Mouse (Mus musculus): ENCODE measurements around the gene Pde8b. TPM values are rescaled to one million over a fixed set of nuclear protein-coding genes. Genes with fewer than 3 reads are reported as not detected.

The Pde8b gene
- polyA plus RNA-seq, 1 experiment from 2014 or later, result 1.5 TPM

DNA sequence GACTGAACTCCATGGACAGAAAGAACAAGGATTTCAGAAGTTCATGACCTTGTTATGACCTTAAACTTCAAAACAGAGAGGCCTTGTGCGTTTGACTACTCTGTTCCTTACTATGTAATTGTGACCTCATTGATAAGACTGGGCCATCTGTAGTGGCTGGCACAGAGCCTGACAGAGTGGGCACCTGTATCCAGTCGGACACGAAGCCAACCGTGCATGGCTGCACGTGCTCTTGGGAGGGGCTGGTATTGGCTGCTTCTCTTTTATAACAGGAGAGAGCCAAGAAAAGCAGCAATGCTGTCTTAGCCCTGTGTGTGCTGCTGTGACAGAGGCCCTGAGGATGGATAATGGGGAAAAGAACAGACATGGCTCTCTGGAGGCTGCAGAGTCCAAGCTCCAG lies 73.7 kb downstream of the Pde8b start:
- WGBS, result 68% methylated on average over 5 of the region's 5 CpGs
- Histone ChIP-seq H3K9ac (no peak overlapping the region), H3K27me3 (no peaks in the 10 kb centered on the region), H3K4me1 (no peaks in the 10 kb centered on the region), H3K27ac (no peak overlapping the region), H3K9me3 (no peaks in the 10 kb centered on the region), H3K4me3 (no peak overlapping the region), H3K4me2 (no peak overlapping the region), H3K36me3 (no peaks in the 10 kb centered on the region)
- no peak for ATAC-seq (ENCODE audit: insufficient number of reproducible peaks, low FRiP score, low TSS enrichment, low read depth)

DNA sequence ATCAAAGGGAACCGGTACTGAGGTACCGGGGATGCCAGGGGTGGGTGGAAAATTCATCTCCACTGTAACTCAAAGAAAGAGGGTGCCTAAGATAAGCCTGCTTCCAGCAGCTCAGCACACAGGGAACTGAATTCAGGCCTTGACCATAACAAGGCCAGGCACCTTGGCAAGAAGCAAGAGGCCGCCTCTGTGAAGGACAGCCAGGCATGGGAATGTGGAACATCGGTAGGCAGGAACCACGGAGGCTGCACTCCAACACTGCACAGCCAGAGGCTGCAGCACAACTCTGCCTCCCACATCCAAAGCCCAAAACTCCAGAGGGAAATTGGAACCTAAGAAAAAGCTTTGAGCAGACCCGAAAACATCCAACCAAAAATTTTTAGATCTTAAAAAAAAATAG lies 75.9 kb downstream of the Pde8b start:
- no peak for ATAC-seq (ENCODE audit: insufficient number of reproducible peaks, low FRiP score, low TSS enrichment, low read depth)
- Histone ChIP-seq H3K27me3 (no peaks in the 10 kb centered on the region), H3K27ac (no peak overlapping the region), H3K4me2 (no peak overlapping the region), H3K9me3 (no peaks in the 10 kb centered on the region), H3K9ac (no peak overlapping the region), H3K4me1 (no peaks in the 10 kb centered on the region), H3K36me3 (no peaks in the 10 kb centered on the region), H3K4me3 (no peak overlapping the region)
- WGBS, result 81% methylated on average over 6 of the region's 6 CpGs

DNA sequence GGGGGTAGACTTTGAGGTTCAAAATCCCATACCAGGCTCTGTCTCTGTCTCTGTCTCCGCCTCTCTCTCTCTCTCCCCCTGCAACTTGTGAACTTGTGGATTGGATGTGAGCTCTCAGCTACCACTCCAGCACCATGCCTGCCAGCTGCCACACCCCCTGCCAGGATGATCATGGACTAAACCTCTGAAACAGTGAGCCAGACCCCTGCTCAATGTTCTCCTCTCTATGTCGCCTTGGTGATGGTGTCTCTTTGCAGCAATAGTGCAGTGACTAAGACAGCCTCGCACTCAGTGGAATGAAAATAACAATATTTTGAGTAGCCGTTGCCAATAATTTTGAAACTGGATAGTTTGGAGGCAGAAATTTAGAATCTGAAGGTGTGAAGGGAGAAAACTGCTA lies 77.8 kb downstream of the Pde8b start:
- H3K27me3 ChIP-seq, result no peaks in the 10 kb centered on the region
- 91% methylated on average over 4 of the region's 4 CpGs for WGBS
- H3K4me1 ChIP-seq, result no peaks in the 10 kb centered on the region
- H3K9me3 ChIP-seq, result no peaks in the 10 kb centered on the region
- H3K4me2 ChIP-seq, result no peak overlapping the region
- no peak overlapping the region for H3K4me3 ChIP-seq
- H3K27ac ChIP-seq, result no peak overlapping the region
- H3K36me3 ChIP-seq, result no peaks in the 10 kb centered on the region
- no peak overlapping the region for H3K9ac ChIP-seq
- no peak for ATAC-seq (ENCODE audit: insufficient number of reproducible peaks, low FRiP score, low TSS enrichment, low read depth)

DNA sequence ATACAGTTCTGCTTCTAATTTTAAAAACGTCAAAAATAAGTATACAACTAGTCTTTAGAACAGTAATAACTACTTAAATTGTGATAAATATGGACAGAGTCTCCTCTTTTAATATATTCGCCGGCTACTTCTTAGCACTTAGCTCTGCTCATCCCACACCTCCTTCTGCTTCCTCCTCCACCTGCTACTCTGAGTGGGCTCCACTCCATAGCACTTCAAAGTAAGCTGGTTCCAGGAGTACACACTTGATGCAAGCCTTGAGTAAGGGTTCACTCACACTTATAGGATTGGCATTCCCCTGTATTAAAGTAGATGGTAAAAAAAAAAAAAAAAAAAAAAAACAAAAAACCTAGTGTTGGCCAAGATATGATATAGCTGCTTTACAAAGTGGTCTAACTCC lies 89.9 kb downstream of the Pde8b start:
- ATAC-seq (ENCODE audit: insufficient number of reproducible peaks, low FRiP score, low TSS enrichment, low read depth), result no peak
- Histone ChIP-seq H3K4me1 (no peaks in the 10 kb centered on the region), H3K27ac (no peak overlapping the region), H3K4me3 (no peak overlapping the region), H3K9me3 (no peaks in the 10 kb centered on the region), H3K9ac (no peak overlapping the region), H3K27me3 (no peaks in the 10 kb centered on the region), H3K36me3 (no peaks in the 10 kb centered on the region), H3K4me2 (no peak overlapping the region)
- 91% methylated on average over 3 of the region's 3 CpGs for WGBS

DNA sequence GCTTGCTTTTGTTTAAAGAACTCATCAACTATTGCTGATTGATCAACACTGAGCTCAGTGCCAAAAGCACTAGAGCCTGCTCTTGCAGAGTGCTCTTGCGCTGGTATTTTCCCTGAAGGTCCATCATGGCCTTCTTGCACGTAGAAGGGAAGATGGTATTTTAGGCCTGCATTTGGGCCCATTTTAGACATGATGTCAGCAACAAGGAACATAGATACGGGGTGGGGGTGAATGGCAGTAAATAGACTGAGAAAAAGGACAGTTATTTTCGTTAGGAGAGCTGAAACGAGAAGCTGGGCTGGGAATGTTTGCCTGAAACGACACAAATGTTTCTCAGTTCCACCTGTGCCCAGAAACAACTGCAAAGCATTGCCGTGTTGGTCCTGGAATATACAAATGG lies 91.2 kb downstream of the Pde8b start:
- Histone ChIP-seq H3K4me3 (no peak overlapping the region), H3K9me3 (no peaks in the 10 kb centered on the region), H3K27me3 (no peaks in the 10 kb centered on the region), H3K9ac (no peak overlapping the region), H3K4me2 (no peak overlapping the region), H3K27ac (no peak overlapping the region), H3K4me1 (no peaks in the 10 kb centered on the region), H3K36me3 (no peaks in the 10 kb centered on the region)
- no peak for ATAC-seq (ENCODE audit: insufficient number of reproducible peaks, low FRiP score, low TSS enrichment, low read depth)
- 79% methylated on average over 7 of the region's 7 CpGs for whole genome bisulfite sequencing

DNA sequence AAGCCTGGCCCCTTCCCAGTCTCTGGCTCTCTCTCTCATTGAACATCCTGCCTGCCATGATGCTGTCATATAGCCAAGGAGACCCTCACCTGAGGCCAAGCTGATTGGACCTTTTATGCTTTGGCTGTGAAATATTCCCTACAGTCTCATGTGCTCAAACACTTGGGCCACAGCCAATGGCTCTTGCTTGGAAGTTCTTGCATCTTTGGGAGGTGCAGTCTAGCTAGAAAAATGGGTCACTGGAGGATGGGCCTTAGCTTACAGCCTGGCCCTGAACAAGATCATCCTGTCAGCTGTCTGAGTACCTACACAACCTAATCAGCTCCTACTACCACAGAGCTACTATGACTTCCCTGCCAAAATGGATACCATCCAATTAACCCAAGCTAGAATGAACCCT lies 105.4 kb downstream of the Pde8b start:
- H3K9me3 ChIP-seq, result no peaks in the 10 kb centered on the region
- H3K27me3 ChIP-seq, result no peaks in the 10 kb centered on the region
- no peaks in the 10 kb centered on the region for H3K4me1 ChIP-seq
- no peak overlapping the region for H3K27ac ChIP-seq
- ATAC-seq (ENCODE audit: insufficient number of reproducible peaks, low FRiP score, low TSS enrichment, low read depth), result no peak
- H3K4me2 ChIP-seq, result no peak overlapping the region
- H3K4me3 ChIP-seq, result no peak overlapping the region
- no peak overlapping the region for H3K9ac ChIP-seq
- H3K36me3 ChIP-seq, result no peaks in the 10 kb centered on the region

DNA sequence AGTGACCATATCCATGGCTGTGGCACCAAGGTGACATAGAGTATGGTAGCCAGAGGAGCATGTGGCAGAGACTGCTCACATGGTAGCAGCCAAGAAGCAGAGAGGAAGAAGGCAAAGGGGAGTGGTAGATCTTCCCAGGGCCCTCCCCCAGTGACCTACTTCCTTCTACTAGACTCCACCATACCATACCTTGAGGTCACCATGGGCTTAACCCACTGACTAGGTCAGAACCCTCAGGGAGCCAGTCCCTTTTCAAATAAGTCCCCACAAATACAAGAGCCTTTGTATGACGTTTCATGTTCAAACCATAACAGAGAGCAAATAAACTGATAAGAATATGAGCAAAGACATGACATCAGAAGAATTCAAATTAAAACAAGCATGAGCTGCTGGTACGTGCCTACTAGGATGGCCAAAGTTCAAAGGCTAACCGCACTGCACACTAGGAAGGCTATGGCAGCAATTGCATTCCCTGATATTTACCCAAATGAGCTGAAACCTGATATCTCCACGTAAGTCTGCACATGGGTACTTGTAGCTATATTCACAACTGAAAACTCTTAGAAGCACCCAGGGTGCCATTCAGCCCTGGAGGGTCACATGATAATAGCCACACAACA lies 109.6 kb downstream of the Pde8b start:
- Histone ChIP-seq H3K27ac (no peak overlapping the region), H3K4me3 (no peak overlapping the region), H3K36me3 (no peaks in the 10 kb centered on the region), H3K9me3 (no peaks in the 10 kb centered on the region), H3K4me2 (no peak overlapping the region), H3K9ac (no peak overlapping the region), H3K27me3 (no peaks in the 10 kb centered on the region), H3K4me1 (no peaks in the 10 kb centered on the region)
- no peak for ATAC-seq (ENCODE audit: insufficient number of reproducible peaks, low FRiP score, low TSS enrichment, low read depth)
- 77% methylated on average over 4 of the region's 4 CpGs for WGBS

DNA sequence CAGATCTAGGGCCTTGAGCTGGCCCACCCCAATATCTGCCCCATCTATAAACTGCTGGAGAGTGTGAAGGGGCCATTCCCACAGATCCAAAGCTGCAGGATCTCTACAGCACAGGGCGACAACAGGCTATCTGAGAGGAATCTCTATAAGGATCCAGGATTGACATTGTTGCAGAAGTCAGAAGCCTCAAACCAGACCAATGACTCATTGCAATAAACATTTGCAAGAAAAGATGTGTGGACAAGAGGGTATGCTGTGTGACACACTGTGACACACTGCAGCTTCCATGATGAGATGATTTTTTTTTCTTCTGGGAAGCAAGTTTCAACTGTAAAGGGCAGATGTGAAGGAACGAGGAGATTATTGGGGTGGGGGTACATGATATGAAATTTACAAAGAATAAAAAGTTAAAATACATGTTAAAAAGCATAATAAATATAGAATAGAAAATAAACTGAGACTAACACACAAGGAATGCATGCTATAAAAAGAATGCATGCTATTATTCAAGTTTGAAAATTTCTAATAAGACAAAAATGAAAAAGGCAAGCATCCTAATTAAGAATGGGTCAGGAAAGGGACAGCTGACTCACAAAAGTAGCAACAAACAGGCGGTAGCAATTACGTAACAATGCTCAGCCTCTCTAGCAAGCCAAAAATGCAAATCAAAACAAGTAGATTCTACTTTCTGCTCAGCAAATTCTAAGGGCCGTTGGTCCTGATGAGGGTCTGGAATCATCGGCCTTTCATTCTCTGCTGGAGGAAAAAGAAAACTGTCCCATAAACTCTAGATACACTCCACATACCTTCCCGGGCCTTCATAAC lies 114.6 kb downstream of the Pde8b start:
- H3K36me3 ChIP-seq, result no peaks in the 10 kb centered on the region
- H3K9me3 ChIP-seq, result no peaks in the 10 kb centered on the region
- no peak overlapping the region for H3K4me3 ChIP-seq
- no peaks in the 10 kb centered on the region for H3K27me3 ChIP-seq
- no peak overlapping the region for H3K4me2 ChIP-seq
- WGBS, result 79% methylated on average over 7 of the region's 7 CpGs
- no peak overlapping the region for H3K9ac ChIP-seq
- no peak for ATAC-seq (ENCODE audit: insufficient number of reproducible peaks, low FRiP score, low TSS enrichment, low read depth)
- H3K27ac ChIP-seq, result no peak overlapping the region
- H3K4me1 ChIP-seq, result no peaks in the 10 kb centered on the region

DNA sequence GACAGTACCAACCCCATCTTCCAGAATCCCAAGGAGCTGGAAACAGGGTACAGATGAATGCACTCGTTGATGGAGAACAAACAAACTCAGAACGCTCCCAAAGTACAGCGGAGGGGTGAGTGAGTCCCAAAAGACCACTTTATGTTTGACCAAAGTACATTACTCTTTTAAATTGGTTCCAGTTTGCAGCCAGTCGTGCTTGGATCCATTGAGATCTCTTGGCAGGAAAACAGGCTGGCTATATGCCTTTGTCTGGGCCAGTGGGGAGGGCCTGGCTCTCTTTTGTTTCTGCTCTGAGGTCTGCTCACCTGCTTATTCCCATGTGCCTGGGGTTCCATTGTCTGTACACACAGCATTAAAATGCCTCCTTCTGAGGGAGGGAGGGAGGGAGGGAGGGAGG lies 118.3 kb downstream of the Pde8b start:
- H3K4me3 ChIP-seq, result no peak overlapping the region
- no peak overlapping the region for H3K9ac ChIP-seq
- H3K9me3 ChIP-seq, result no peaks in the 10 kb centered on the region
- H3K27me3 ChIP-seq, result no peaks in the 10 kb centered on the region
- no peak overlapping the region for H3K27ac ChIP-seq
- no peak overlapping the region for H3K4me2 ChIP-seq
- ATAC-seq (ENCODE audit: insufficient number of reproducible peaks, low FRiP score, low TSS enrichment, low read depth), result no peak
- no peaks in the 10 kb centered on the region for H3K4me1 ChIP-seq
- no peaks in the 10 kb centered on the region for H3K36me3 ChIP-seq
- WGBS, result 49% methylated on average over 4 of the region's 4 CpGs

DNA sequence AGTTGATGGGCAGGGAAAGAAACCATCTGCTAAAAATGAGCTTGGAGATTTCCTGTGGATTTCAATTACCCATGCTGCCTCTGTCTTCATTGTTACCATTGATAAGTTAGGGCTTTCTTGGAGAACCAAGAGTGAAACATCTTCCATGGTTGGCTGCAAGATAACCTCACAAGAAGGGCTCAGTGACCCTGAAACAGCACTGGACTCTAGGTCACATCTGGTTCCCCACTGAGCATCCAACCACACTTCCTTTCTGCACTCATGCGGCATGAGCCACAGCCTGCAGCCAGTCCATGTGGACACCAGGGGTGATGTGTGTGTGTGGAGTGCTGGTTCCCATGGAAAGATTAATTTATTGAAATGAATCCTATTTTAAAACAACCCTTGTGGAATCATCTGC lies 119.1 kb downstream of the Pde8b start:
- 68% methylated on average over 1 of the region's 1 CpGs for WGBS
- no peak for ATAC-seq (ENCODE audit: insufficient number of reproducible peaks, low FRiP score, low TSS enrichment, low read depth)
- H3K9ac ChIP-seq, result no peak overlapping the region
- H3K27ac ChIP-seq, result no peak overlapping the region
- H3K9me3 ChIP-seq, result no peaks in the 10 kb centered on the region
- H3K4me1 ChIP-seq, result no peaks in the 10 kb centered on the region
- H3K27me3 ChIP-seq, result no peaks in the 10 kb centered on the region
- H3K4me3 ChIP-seq, result no peak overlapping the region
- H3K4me2 ChIP-seq, result no peak overlapping the region
- H3K36me3 ChIP-seq, result no peaks in the 10 kb centered on the region

DNA sequence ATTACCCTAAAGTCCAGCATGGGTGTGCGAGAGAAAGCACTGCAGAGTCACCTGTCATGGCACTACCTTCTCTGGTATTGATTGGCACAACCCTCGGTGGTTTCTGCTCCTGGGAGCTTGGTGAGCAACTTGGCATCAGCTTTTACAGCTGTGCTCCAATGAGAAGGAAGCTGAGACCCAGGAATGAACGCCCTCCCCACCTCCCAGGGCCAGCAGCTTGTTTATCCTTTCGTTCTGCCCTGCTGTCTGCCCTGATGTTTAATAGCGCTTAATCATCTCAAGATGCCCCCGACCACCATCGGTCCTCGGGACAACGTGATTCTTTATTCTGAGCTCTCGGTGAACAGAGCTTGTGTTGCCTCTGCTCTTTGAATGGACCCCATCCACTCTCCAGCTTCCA lies 122.8 kb downstream of the Pde8b start:
- Histone ChIP-seq H3K27ac (no peak overlapping the region), H3K36me3 (no peaks in the 10 kb centered on the region), H3K9ac (no peak overlapping the region), H3K4me3 (no peak overlapping the region), H3K4me1 (no peaks in the 10 kb centered on the region), H3K27me3 (no peaks in the 10 kb centered on the region), H3K4me2 (no peak overlapping the region), H3K9me3 (no peaks in the 10 kb centered on the region)
- ATAC-seq (ENCODE audit: insufficient number of reproducible peaks, low FRiP score, low TSS enrichment, low read depth), result no peak
- WGBS, result 55% methylated on average over 10 of the region's 10 CpGs

DNA sequence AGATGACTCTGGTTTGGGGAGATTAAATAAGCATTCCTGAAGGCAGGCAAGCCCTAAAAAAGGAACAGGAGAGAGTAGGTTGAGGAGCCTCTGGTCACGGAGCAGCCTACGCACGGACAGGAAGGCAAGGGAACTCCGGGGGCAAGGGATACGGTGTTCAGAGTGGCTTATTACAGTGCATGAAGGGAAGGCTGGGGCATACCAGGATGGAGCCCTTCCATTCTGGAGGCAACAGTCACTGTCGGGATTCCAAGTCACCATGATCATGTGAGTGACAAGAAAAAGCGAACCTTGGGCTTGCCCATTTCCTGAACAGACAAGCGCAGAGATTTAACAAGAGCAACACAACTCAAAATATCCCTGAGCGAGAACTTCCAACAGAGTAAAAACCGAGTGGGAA lies 123.3 kb downstream of the Pde8b start:
- WGBS, result 74% methylated on average over 10 of the region's 10 CpGs
- Histone ChIP-seq H3K36me3 (no peaks in the 10 kb centered on the region), H3K4me3 (no peak overlapping the region), H3K9ac (no peak overlapping the region), H3K9me3 (no peaks in the 10 kb centered on the region), H3K27ac (no peak overlapping the region), H3K4me1 (no peaks in the 10 kb centered on the region), H3K27me3 (no peaks in the 10 kb centered on the region), H3K4me2 (no peak overlapping the region)
- no peak for ATAC-seq (ENCODE audit: insufficient number of reproducible peaks, low FRiP score, low TSS enrichment, low read depth)
